Mouse (Mus musculus): ENCODE data around the gene Rasal2. TPM values are rescaled to one million over a fixed set of nuclear protein-coding genes. Genes with fewer than 3 reads are reported as not detected.
"Not testable (repeated sequence)": the region's sequence is repeated elsewhere in the genome, so short reads cannot be mapped to it uniquely, and the experiment has no call there.

Gene Rasal2
- total RNA-seq, 2 experiments from 2014 or later: 25.4 to 35.8 TPM

DNA sequence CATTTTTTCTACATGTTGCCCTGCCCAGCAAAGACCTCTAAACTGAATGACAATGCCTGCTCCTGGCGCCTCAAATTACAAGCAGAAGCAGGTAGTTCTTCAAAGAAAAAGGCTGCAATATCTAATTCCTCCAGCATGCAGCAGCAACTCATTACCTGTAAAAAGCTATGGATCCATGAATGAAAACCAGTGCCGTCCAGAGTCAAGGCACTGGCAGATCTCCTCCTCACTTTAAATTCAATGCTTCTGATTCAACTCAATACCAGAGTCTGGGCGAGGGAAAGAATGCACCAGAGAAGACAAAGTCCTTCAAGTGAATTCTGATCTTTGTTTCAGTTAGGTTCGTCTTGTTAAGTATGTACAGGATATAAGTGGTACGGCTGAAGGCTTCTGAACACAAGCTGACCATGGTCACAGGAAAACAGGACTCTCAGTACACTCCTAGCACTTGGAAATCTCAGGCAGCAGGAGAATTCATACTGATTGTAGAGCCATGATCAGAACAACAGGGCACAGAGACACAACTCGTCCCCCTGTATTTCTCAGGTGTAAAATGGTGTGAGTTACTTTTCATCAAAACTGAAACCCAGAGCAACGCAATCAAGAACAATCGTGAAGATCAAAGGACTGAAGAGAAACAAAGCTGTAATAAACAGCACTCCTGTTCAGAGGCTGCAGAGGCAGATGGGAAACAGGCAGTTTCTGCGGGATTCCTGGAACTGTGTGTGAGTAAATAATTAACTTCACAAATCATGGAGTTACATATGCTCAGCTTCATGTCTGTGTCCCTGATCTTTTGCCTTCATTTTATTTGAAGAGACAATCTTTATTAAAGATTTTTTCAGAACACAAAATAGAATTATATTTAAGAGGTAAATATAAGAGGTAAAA lies 158.6 kb downstream of the Rasal2 start:
- DNase-seq: no peak
- intact Hi-C loops (cut with DNase I): no loop called here

DNA sequence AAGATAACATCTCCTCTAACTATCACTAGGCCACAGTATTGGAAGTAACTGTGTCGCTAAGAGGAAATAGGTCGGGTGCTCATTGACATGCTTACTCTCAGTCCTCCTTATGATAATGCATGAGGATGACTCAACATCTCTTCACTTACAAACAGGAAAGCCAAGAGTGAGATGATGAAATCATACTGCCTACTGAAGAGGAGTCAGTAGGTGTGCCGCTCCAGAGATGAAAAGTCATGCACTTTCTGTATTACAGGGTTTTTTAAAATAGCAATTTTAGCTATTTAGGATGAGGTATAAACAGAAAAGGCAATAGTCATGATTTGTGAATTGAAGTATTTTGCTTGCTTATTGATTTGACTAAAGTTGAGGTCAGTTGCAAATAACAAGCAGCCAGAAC lies 164.3 kb downstream of the Rasal2 start:
- intact Hi-C loops (cut with DNase I): no loop called here

DNA sequence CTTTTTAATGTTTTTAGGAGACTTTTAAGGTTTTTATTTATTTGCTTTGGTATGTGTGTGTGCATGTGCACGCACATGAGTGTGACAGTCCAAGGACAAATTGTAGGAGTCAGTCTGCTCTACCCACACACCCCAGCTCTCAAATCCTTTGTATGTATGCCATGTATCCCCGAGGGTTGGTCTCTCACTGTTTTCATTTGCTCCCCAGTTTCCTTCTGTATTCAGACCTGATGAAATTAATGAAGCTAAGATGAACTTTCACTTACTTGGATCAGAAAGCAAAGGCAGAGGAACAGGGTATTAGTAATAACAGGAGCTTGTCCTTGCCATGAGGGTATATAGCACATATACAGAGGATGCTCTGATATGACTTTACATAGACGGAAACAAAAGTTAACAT lies 165.1 kb downstream of the Rasal2 start:
- intact Hi-C loops (cut with DNase I): no loop called here
- DNase-seq: no peak

More for the DNA sequence above, 164.3 kb downstream of the Rasal2 start:
- DNase-seq: no peak

DNA sequence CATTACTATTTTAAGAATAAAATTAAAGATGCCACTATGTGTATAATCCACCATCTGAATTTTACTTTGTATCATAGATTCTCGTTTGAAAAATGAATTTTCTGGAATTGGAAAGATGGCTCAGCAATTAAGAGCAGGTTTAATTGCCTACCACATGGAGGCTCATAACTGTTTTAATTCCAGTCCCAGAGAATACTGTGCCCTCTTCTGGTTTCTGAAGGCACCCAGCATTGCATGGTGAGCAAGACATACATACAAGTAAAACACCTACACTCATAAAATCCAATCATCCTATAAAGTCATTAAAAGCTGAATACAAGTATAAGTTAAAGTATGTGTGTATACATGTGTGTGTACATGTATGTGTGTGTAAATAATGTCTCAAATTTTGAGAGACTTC lies 165.6 kb downstream of the Rasal2 start:
- no peak for DNase-seq
- intact Hi-C loops (cut with DNase I): no loop called here

DNA sequence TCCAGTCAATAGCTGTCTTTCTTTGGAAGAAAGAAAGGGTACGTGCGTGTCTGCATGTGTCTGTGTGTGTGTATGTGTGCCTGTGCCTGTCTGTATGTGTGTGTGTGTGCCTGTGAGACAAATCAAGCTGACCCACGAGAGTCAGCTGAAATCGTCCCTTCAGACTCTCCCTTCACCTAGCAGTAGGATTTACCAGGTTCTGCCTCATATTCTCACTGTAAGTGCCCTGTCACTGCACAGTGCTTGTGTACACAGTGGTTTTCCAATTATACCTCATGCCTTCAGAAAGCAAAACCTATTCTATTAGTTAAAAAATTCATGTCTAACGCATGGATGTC lies 168.0 kb downstream of the Rasal2 start:
- intact Hi-C loops (cut with DNase I): no loop called here
- DNase-seq: no peak

DNA sequence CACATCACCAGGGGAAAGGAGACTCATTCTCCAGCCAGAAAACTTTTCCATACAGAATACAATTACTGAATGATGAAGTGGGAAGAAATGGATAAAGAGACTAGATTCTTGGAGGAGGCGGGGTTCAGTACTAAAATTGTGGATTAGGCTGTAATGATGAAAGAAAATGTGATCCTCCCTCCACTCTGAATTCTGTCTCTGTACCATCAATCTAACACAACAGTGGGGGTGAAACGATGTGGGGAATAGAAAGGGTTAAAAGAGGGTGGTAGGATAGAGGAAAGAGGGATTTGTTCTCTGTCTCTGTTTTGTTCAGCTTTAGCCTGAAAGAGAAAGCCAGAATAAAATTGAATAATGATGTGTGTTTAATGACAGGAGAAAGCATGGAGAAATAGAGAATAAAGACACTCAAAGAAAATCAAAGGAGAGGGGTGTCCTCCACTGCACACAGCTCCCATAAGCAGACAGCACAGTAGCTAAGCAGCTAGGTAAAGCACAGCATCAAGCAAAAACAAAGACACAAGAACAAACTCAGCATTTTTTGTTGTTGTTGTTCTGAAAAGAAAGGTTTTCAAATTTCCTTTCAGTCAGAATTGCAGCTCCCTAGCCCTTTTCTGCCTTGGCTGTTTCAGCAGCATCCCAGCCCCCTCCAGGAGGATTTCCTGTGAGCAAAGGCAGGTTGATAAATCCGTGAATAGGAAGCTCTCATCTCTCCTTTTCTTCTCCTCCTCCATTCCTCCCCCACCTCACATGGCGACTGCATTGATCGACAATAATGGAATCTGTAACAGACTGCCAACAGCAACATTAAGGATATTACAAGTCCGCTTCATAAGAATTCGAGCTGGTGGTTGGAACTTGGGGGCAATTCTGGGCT lies 168.6 kb downstream of the Rasal2 start:
- DNase-seq: no peak
- intact Hi-C loops (cut with DNase I): no loop called here

DNA sequence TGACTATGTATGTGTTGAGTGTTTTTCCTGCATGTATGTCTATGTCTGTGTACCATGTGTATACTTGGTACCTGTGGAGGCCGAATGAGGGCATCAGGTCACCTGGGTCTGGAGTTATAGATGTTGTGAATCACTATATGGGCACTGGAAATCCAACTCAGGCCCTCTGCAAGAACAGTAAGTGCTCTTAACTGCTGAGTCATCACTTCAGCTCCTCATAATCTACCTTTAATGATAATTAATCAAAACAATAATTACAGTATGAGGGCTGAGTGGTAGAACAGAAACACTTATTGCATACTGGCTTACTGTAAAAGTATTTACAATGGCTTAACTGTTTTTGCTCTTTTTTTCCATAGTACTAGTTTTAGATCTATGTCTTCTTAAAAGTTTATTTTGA lies 172.7 kb downstream of the Rasal2 start:
- DNase-seq: no peak
- intact Hi-C loops (cut with DNase I): no loop called here

DNA sequence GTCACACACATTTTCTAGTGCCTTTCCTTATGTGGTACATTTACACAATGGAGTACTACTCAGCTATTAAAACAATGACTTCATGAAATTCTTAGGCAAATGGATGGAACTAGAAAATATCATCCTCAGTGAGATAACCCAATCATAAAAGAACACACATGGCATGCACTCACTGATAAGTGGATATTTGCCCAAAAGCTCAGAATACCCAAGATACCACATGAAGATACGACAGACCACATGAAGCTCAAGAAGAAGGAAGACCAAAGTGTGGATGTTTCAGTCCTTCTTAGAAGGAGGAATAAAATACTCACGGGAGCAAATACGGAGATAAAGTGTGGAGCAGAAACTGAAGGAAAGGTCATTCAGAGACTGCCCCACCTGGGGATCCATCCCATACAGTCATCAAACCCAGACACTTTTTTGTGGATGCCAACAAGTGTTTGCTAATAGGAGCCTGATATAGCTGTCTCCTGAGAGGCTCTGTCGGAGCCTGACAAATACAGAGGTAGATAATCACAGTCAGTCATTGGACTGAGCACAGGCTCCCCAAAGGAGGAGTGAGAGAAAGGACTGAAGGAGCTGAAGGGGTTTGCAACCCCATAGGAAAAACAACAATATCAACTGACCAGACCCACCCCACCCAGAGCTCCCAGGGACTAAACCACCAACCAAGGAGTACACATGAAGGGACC lies 175.6 kb downstream of the Rasal2 start:
- intact Hi-C loops (cut with DNase I); DNase-seq: not testable (repeated sequence)

DNA sequence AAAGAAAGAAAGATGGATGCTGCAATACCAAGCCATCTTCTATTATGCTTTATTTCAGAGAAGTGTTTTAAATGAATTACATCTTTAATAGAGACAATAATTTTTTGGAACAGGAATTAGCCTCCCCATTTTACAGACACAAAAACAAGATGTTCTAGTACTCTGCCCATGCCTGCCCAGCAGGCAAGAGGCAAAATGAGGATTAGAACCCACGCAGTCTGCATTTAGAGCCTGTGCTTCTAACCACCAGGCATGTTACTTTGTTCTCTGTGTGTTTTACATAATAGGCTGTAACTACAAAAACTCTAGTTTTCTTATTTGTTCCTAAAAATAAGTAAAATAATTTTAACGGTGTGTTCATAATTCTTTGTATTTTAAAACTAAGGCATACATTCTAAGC lies 178.9 kb downstream of the Rasal2 start:
- no peak for DNase-seq
- intact Hi-C loops (cut with DNase I): no loop called here

DNA sequence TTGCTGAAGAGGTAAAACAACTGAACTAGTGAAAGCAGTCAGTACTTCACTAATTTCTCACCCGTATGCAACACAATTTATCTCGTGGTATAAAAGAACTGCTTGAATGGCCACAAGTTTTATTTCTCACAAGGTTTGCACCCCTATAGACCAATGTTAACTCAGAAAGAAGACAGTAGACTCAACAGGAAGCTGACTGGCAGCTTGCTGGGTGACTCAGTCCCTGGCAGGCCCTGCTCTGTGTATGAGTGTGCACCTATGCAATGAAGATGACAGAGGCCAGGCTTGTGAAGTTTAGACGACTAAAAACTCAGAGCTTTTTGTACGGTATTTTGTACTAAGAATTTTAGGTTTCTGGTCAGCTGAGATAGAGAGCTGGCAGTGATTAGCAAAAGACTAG lies 180.0 kb downstream of the Rasal2 start:
- intact Hi-C loops (cut with DNase I): no loop called here
- DNase-seq: no peak

DNA sequence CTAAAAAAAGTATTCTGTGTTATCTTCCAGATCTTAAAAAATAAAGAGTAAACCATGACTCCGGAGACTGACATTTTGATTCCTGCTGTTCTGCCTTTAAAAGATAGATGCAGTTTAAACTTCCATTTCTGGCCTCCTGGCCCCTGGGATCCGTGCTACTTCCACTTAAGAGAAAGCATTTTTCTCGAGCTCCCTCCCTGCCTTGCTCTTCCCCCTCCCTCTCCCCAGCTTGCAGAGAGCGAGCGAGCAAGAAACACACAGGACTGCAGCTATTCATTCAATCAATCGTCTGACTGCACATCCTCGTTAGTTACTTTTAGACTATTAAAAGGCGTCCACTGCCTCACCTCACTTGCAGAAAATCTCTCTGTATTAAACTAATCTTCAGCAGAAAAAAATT lies 181.4 kb downstream of the Rasal2 start:
- DNase-seq: no peak
- intact Hi-C loops (cut with DNase I): no loop called here

DNA sequence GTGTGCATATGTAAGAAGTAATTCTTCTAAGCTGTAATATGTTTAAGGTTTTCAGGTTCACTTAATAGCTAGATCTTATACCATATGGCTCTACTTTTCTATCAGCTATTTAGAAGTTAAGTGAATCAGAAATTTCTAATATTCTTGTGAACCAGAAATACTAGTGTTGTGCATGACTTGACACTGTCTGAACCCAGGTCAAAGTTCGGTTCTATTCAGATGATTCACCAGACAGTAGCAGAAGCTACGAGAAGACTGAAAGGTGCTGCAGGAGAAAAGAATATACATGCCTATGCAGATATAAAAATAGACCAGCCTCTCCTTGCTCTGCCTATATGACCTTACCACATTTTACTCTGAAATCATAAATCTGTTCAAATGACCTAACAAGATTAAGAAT lies 182.0 kb downstream of the Rasal2 start:
- no peak for DNase-seq
- intact Hi-C loops (cut with DNase I): no loop called here

DNA sequence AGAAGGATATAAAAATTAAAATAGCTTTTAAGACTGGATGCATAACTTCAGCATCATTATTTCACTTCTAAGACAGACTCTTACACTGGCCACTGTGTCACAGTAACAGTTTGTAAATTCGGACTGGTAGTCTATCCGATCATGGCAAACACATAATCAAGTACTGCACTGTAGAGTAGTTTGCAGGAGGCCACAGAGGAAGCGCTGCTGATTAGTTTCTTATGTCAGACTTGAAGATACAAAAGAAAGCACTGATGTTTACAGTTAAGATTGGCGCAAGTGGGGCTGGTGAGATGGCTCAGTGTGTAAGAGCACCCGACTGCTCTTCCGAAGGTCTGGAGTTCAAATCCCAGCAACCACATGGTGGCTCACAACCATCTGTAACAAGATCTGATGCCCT lies 187.4 kb downstream of the Rasal2 start:
- intact Hi-C loops (cut with DNase I): no loop called here

DNA sequence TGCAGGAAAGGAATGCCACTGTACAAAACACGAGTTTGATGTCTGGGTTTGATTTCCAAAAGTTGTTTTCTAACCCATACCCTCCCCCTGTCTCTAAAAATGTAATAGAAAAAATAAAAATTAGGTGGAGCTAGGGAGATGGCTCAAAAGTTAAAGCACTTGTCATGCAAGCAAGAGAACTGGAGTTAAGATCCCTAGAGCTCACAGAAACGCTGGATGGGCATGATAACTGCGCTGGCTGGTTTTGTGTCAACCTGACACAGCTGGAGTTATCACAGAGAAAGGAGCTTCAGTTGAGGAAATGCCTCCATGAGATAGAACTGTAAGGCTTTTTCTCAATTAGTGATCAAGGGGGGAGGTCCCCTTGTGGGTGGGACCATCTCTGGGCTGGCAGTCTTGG lies 191.5 kb downstream of the Rasal2 start:
- no peak for DNase-seq
- intact Hi-C loops (cut with DNase I): no loop called here

More for the DNA sequence above, 187.4 kb downstream of the Rasal2 start:
- DNase-seq: no peak

DNA sequence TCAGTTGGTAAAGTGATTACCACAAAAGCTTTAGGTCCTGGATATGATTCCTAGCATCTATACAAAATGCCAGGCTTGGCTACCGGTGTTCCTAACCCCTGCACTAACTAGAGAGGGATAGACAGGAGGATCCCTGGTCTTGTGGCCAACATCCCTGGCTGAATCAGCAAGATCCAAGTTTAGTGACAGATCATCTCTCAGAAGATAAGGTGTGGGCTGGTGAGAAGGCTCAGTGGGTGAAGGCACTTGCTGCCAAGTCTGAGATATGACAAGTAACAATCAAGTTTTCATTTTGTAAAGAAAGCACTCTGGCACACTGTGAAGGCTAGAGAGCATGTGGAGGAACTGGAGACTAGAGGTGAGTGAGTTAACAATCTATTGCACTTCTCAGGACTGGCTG lies 191.9 kb downstream of the Rasal2 start:
- no peak for DNase-seq
- intact Hi-C loops (cut with DNase I): no loop called here

DNA sequence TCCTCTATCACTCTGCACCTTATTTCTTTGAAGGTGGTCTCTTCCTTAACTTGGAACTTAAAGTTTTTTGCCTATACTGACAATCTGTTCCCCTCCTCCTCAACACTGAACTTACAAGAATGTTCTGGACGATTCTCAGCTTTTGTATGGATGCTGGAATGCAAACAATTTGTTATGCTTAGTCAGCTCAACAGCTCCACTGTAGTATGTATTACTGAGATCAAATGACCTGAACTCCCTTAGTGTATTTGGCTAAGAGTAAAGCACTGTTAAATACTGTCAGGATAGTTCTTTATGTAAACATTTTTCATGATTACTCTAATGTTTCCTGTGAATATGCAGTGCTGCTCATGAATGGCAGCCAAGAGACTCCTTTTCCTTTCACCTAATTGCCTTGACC lies 203.6 kb downstream of the Rasal2 start:
- no peak for DNase-seq
- intact Hi-C loops (cut with DNase I): no loop called here

DNA sequence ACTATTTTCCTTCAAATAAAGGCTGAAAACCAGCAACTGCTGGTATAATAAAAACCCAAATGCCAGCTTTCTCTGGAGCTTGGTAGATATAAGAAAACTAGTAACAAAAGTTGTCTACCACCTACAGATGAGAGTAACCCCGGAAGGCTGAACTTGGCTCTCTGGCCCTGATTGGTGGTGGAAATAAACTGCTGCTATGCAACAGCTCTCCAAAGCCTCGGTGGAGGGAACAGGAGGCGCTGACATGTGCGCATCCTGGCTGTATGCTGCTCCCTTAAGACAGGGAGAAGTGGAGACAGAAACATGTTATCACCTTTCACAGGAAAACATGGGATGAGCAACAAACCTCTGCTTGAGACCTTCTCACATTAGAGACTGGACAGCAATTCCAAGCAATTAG lies 206.7 kb downstream of the Rasal2 start:
- intact Hi-C loops (cut with DNase I): no loop called here
- no peak for DNase-seq

DNA sequence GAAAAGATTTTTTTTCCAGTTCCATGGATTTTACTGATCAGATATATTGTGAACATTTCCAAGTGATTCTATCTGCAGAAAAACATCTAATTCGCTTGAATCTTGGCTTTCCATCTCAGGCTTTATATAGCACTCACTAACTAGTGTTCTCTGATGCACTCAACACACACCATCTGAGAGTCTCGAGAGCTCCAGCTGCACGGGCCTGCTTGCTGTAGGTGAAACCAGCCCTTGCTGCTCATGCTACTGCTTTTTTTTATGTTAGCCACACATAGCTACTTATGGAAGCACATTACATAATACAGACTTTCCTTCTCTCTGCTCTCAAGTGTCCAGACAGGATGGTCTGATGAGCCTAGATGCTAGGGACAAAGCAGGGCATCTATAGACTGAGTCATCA lies 229.4 kb downstream of the Rasal2 start:
- intact Hi-C loops (cut with DNase I): no loop called here
- no peak for DNase-seq

DNA sequence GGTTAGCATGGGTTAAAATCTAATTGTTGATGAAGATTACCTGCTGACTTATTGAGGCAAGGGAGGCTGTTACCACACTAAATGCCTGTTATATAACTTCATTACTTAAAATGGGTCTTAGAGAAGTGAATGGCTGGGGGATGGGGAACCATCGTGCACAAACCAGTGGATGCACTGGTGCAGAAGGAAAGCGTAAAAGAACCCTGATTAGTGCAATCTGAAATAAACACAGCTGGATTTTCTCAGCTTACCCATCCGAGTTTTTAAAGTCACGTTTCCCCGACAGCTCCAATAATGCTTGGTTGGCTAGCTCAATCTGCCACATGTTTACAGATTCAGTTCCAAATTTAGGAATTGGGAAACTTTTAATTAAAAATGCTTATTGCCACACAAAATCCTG lies 230.0 kb downstream of the Rasal2 start:
- intact Hi-C loops (cut with DNase I): no loop called here
- DNase-seq: no peak

DNA sequence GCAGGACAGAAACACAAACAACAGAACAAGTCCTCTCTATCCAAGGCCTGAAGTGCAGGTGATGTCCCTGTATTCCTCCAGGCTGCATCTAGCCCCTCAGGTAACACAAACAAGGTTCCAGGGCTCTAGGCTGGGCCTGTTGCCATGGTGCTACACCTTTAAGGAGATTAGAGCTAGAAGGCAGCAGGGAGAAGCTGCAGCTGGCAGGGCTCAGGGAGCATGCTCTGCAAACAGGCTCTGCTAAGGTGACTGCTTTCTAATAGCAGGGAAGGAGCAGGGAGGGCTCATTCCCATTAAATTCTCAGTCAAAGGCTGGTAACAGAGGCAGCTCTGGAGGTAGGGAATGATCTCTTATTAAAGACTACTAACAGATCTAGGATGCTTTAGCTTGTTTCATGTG lies 231.3 kb downstream of the Rasal2 start:
- DNase-seq: peak; percentile 17 to 20
- intact Hi-C loops (cut with DNase I): no loop called here

DNA sequence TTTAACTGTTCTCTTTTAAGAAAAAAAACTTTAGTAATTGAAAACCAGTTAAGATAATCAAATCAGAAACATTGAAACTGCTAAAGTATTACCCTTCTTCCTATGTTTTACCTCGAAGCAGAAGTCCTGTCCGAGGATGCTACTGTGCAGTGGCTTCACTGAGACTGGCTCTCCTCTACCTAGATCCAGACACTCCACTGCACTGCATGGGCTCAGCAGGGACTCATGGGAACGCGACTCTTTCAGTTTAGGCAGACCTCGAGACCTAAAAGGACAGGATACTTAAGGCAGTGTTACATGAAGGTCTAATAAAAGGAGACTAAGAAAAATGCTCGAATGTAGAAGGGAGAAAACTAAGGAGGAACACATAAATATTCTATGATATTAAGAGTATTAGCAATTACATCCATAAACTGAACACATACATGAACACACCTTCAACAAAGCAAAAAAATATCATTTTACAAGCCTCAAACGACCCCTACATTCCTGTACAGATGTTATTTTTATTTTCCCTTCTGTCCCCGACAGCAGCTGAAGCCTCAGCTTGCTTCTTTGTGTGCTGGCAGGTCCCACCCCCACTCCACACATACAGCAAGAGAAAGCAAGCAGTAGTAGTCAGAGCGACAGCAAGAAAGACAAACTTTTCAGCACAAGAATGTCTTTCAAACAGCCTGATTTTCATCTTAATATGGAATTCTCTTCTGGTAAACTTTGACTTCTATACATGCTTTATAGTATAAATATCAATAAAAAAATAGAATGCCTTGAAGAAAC lies 233.2 kb downstream of the Rasal2 start:
- intact Hi-C loops (cut with DNase I): no loop called here

More for the DNA sequence above, 233.2 kb downstream of the Rasal2 start:
- no peak for DNase-seq

All from heart, postnatal 36 days (tissue).